Mouse (Mus musculus) forebrain, embryonic 13.5 days (tissue): Measurements from ENCODE around the gene Rps9. TPM values are rescaled to one million over a fixed set of nuclear protein-coding genes. Genes with fewer than 3 reads are reported as not detected.
"Not testable (repeated sequence)": the region's sequence is repeated elsewhere in the genome, so short reads cannot be mapped to it uniquely, and the experiment has no call there.

Experiments
- ATAC-seq: fragments of 200-750 bp; cut with Nextera tagmentation; 2 replicates; pipeline ENCODE4 v1.8.0; 2017
- H3K27ac ChIP-seq: fragments of 300-500 bp; sonication (generic); 2 replicates; pipeline ENCODE4 v1.5.1; 2015; ENCODE audit warnings: inconsistent platforms, mild to moderate bottlenecking, moderate library complexity
- H3K27me3 ChIP-seq: fragments of 300-500 bp; sonication (generic); 2 replicates; pipeline ENCODE4 v1.6.1; 2015; ENCODE audit warnings: mild to moderate bottlenecking, inconsistent platforms
- H3K36me3 ChIP-seq: fragments of 300-500 bp; sonication (generic); 2 replicates; pipeline ENCODE4 v1.6.1; 2015; ENCODE audit warnings: mild to moderate bottlenecking, inconsistent platforms; ENCODE audit not compliant: poor library complexity, severe bottlenecking
- H3K4me1 ChIP-seq: fragments of 300-500 bp; sonication (generic); 2 replicates; pipeline ENCODE4 v1.6.1; 2015; ENCODE audit warnings: inconsistent platforms
- H3K4me2 ChIP-seq: fragments of 300-500 bp; sonication (generic); 2 replicates; pipeline ENCODE4 v1.6.1; 2015; ENCODE audit warnings: inconsistent platforms, mild to moderate bottlenecking, moderate library complexity
- H3K4me3 ChIP-seq: fragments of 300-500 bp; sonication (generic); 2 replicates; pipeline ENCODE4 v1.5.1; 2015; ENCODE audit warnings: mild to moderate bottlenecking, inconsistent platforms
- H3K9ac ChIP-seq: fragments of 300-500 bp; sonication (generic); 2 replicates; pipeline ENCODE4 v1.6.1; 2015; ENCODE audit warnings: mild to moderate bottlenecking, inconsistent platforms
- H3K9me3 ChIP-seq: fragments of 300-500 bp; sonication (generic); replicated peaks from 2 replicates; pipeline ENCODE4 v1.6.1; 2016; ENCODE audit warnings: inconsistent platforms
- WGBS: fragments of 180-500 bp; shearing (Covaris S2); methylation state at CpG from one replicate; pipeline ENCODE4 v1.1.7; 2015; 5-methylcytosine and 5-hydroxymethylcytosine counted together
- polyA plus RNA-seq: library from polyadenylated mRNA; unstranded; fragments of >200 nt; fragmentation: Nextera tagmentation; extraction: Ambion mirVana; gene quantifications from 2 replicates; pipeline ENCODE4 v1.2.1, GENCODE M21; 2015

Rps9 gene
- polyA plus RNA-seq, 1 experiment from 2014 or later, result 1,336 TPM

DNA sequence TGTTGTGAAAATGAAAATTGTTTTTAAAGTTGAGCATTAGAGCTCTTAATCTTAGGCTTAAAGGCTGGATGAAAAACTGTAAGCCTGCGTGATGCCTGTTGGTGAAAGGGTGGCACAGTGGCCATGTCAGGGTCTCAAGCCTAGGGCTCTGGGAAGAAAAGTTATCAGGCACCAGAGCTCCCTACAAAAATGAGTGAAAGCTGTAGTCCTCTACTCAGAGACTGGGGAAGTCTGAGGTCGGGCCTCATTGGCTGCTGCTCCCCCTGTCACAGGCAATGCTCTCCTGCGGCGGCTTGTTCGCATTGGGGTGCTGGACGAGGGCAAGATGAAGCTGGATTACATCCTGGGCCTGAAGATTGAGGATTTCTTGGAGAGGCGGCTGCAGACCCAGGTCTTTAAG, 1.7 kb downstream of the Rps9 start:
- ATAC-seq, H3K9me3 ChIP-seq, H3K27me3 ChIP-seq: not testable (repeated sequence)
- H3K9ac ChIP-seq, result peak overlapping the region; percentile 91
- H3K4me3 ChIP-seq, result peak overlapping the region; percentile 87
- H3K36me3 ChIP-seq, result peaks cover 40% of the 10 kb centered on the region
- WGBS, result 2% methylated on average over 7 of the region's 7 CpGs
- H3K4me1 ChIP-seq, result peaks cover 22% of the 10 kb centered on the region
- 0 out of 2 replicates have a peak overlapping the region, but pooled peaks have one; percentile 25 for H3K27ac ChIP-seq
- peak overlapping the region; percentile 96 for H3K4me2 ChIP-seq

DNA sequence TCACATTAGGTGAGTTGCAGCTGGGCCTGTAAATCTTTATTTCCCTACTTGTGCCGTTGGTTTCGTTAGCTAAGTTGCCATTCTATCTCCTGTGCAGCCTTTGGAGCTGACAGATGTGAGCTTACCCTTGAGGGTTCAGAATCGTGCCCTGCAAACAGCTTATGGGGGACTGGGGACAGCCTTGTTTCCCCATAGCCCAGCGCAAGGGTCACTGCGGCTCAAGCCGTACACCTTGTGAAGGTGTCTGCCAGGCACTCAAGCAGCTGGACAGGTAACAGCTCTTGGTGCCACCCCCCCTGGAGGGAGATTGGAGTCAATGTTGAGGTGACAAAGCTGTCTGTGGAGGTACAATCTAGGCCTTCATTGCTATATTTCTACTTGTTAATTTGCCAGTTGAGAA, 2.1 kb downstream of the Rps9 start:
- peaks cover 36% of the 10 kb centered on the region for H3K36me3 ChIP-seq
- H3K27ac ChIP-seq, result no peak overlapping the region
- H3K9me3 ChIP-seq, result no peaks in the 10 kb centered on the region
- peak overlapping the region; percentile 87 for H3K4me3 ChIP-seq
- H3K4me2 ChIP-seq, result peak overlapping the region; percentile 96
- 42% methylated on average over 6 of the region's 6 CpGs for WGBS
- ATAC-seq, result no peak
- H3K27me3 ChIP-seq, result no peaks in the 10 kb centered on the region
- peaks cover 22% of the 10 kb centered on the region for H3K4me1 ChIP-seq
- peak overlapping the region; percentile 91 for H3K9ac ChIP-seq

DNA sequence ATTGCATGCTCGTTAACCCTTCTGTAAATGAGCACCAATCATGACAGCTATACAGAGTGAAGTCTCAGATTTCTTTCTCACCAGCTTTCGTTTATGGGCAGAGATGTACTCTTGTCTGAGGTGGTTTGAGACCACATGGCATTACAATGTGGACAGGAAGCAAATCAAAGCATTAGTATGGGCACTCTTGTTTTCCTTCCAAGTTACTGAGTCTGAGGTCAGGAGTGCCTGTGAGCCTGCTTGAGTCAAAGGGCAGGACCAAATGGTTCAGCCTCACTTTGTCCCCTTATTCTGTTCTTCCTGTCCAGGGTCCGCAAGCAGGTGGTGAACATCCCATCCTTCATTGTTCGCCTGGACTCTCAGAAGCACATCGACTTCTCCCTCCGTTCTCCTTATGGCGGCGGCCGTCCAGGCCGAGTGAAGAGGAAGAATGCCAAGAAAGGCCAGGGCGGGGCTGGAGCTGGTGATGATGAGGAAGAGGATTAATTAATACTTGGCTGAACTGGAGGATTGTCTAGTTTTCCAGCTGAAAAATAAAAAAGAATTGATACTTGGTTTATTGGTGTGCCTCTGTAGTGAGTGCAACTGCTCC, 2.6 kb downstream of the Rps9 start:
- no peaks in the 10 kb centered on the region for H3K9me3 ChIP-seq
- peak overlapping the region; percentile 96 for H3K4me2 ChIP-seq
- H3K9ac ChIP-seq, result peak overlapping the region; percentile 91
- H3K27ac ChIP-seq, result no peak overlapping the region; the same call in 1 of the 2 replicates
- H3K4me1 ChIP-seq, result peaks cover 22% of the 10 kb centered on the region
- ATAC-seq, result no peak
- H3K36me3 ChIP-seq, result peaks cover 31% of the 10 kb centered on the region
- no peaks in the 10 kb centered on the region for H3K27me3 ChIP-seq
- 45% methylated on average over 11 of the region's 11 CpGs for WGBS
- peak overlapping the region; percentile 87 for H3K4me3 ChIP-seq

DNA sequence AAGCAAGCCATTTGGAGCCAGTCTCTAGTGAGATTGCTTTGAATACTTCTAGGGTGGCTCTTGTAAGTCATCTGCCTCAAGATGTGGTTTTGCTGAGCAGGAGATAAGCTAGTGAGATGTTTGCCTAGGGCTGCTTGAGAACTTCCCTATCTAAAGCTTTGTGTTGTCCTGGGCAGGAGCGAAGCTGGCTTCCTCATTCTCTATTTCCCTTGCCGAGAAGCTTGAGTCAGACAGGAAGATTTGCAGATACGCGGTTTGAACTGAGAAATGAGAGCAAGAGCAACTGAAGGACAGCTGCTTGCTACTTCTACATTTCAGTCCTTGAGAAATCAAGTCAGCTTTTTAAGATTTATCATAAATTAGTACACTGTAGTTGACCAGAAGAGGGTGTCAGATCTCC, 3.2 kb downstream of the Rps9 start:
- peaks cover 29% of the 10 kb centered on the region for H3K36me3 ChIP-seq
- peak overlapping the region; percentile 96 for H3K4me2 ChIP-seq
- H3K9ac ChIP-seq, result no peak overlapping the region; the same call in 1 of the 2 replicates
- H3K9me3 ChIP-seq, result no peaks in the 10 kb centered on the region
- no peak for ATAC-seq
- H3K4me3 ChIP-seq, result peak overlapping the region; percentile 87; the same call in 1 of the 2 replicates
- no peaks in the 10 kb centered on the region for H3K27me3 ChIP-seq
- H3K4me1 ChIP-seq, result peaks cover 22% of the 10 kb centered on the region
- WGBS, result 73% methylated on average over 4 of the region's 4 CpGs
- no peak overlapping the region for H3K27ac ChIP-seq

DNA sequence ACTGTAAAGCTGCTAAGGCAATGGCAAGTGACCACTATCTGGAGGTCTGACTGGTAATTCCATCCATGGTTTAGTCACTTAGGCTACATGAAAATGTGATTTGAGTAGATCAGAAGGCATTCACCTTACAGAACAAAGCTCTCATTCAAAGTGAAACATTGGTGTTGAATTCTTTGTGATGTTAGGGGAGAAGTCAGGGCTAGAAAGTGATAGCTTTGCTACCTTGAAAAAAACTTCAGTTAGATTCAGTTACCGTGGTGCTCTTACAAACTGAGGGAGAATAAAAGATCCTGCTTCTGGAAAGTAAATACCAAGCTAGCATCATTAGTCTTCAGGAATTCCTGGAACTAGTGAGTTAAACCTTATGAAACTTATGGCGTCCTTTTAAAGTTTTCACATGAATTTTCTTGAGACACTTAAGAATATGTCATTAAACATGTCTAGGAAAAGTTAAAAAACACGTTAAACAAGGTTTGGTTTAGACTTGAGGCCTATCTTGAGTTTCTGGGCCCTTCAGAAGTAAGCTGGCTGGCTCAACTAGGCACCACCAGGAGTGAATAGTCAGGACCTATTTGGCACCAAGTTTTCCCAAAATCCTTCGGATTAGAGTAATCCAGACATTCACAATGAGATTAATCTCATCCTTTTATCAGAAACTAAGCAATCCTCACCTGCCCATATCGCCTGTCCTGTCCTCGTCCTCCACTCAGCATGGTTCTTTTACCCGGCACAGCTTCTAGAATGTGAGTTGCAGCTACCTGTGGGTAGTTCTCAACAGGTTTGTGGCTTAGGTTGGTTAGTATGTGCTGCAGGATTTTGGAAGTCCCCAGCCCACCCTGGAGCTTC, 4.0 kb downstream of the Rps9 start:
- H3K36me3 ChIP-seq, result peaks cover 29% of the 10 kb centered on the region

DNA sequence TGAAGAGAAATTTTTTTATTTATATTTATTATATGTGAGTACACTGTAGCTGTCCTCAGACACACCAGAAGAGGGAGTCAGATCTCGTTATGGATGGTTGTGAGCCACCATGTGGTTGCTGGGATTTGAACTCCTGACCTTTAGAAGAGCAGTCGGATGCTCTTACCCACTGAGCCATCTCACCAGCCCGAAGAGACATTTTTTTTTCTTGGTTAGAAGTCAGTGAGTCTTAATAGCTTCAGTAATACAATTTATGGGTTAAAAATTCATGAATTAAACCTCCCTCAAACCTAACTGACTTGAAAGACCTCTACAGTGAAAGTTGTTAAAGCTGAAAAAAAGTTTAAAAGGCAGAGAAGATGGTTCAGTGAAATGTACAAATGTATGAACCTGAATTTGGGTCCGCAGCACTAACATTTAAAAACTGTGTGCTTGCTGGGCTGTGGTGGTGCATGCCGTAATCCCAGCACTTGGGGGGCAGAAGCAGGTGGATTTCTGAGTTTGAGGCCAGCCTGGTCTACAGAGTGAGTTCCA, 4.7 kb downstream of the Rps9 start:
- not testable (repeated sequence) for H3K4me3 ChIP-seq, H3K27me3 ChIP-seq, H3K4me2 ChIP-seq, ATAC-seq, H3K9ac ChIP-seq, H3K9me3 ChIP-seq, H3K27ac ChIP-seq
- Histone ChIP-seq H3K4me1 (peaks cover 22% of the 10 kb centered on the region), H3K36me3 (peaks cover 29% of the 10 kb centered on the region)
- 43% methylated on average over 5 of the region's 5 CpGs for WGBS

More for the DNA sequence above, 4.0 kb downstream of the Rps9 start:
- no peak overlapping the region for H3K4me3 ChIP-seq
- whole genome bisulfite sequencing, result 23% methylated on average over 7 of the region's 7 CpGs
- no peak overlapping the region for H3K9ac ChIP-seq
- H3K9me3 ChIP-seq, result no peaks in the 10 kb centered on the region
- peaks cover 22% of the 10 kb centered on the region for H3K4me1 ChIP-seq
- no peak overlapping the region for H3K4me2 ChIP-seq
- no peak overlapping the region for H3K27ac ChIP-seq
- no peak for ATAC-seq
- no peaks in the 10 kb centered on the region for H3K27me3 ChIP-seq

DNA sequence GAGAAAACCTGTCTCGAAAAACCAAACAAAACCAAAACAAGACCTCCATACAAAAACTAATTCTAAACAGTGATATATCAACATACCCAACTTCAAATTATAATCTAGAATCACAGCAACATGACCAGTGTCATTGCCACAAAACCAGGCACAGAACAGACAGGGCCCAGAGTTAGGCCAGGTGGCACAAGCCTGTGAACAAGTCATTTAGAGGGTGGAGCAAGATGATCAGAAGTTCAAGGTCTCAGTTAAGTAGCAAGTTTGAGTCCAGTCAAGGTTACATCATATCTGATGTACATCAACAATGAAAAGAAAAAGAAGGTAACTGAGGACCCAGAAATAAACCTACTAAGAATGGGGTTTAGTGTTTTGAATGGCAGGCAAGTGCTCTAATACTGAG, 5.2 kb downstream of the Rps9 start:
- no peak overlapping the region for H3K9ac ChIP-seq
- H3K27ac ChIP-seq, result no peak overlapping the region
- H3K4me2 ChIP-seq, result no peak overlapping the region
- WGBS, result 87% methylated on average over 1 of the region's 1 CpGs
- no peak overlapping the region for H3K4me3 ChIP-seq
- peaks cover 29% of the 10 kb centered on the region for H3K36me3 ChIP-seq
- no peak for ATAC-seq
- H3K9me3 ChIP-seq, result no peaks in the 10 kb centered on the region
- peaks cover 22% of the 10 kb centered on the region for H3K4me1 ChIP-seq
- H3K27me3 ChIP-seq, result no peaks in the 10 kb centered on the region

DNA sequence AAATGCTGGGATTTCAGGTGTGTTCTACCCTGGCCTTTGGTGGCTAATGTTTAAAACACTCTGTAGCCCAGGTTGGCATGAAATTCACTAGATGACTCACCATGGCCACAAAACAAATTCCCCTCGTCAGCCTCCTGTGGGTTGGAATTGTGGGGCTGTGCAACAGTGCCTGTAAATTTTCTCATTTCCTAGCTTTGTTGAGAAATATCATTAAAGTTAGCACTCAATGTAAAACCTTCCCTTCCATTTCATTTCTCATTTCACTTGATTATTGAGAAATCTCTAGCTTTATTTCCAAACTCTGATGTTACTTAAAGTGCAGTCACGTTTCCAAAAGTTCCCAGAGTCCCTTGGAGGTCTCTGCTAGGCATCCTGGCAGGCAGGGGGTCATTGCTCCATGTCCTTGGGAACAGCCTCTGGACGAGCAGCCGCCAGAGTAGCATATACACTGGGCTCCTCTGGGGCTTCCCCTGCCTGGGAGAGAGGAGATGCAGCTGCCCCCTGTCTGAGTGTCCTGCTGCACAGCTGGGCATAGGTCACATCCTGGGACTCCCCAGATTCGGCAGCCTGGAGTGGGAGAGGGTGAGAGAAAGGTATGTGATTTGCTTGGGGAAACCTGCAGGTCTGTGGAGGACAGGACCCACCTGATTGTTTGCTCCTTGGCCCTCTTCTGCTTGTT, 8.6 kb downstream of the Rps9 start:
- H3K4me2 ChIP-seq, result no peak overlapping the region
- H3K9ac ChIP-seq, result no peak overlapping the region
- peaks cover 8% of the 10 kb centered on the region for H3K36me3 ChIP-seq
- no peak overlapping the region for H3K27ac ChIP-seq
- H3K27me3 ChIP-seq, result no peaks in the 10 kb centered on the region
- ATAC-seq, result no peak
- no peak overlapping the region for H3K4me3 ChIP-seq
- WGBS, result 49% methylated on average over 5 of the region's 5 CpGs
- H3K4me1 ChIP-seq, result no peaks in the 10 kb centered on the region
- no peaks in the 10 kb centered on the region for H3K9me3 ChIP-seq

DNA sequence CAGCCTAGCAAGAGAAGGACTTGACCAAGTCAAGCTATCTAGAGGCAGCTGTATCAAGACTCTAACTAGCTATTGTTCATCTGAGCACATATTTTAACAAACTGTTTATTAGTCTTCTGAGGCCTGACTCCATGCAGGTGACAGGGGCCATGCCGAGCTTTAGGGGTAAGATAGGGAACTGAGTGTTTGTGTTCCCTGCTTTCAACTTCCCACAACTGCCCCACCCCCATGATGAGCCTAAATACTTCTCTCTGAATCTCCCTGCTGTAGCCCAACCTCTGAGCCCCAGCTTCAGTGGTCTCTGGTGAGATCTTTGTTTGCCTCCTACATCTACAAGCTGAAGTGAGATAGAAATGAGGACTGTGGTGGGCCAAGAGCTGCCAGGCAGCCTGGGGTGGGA, 11.5 kb downstream of the Rps9 start:
- no peaks in the 10 kb centered on the region for H3K4me1 ChIP-seq
- no peak overlapping the region for H3K9ac ChIP-seq
- H3K36me3 ChIP-seq, result no peaks in the 10 kb centered on the region
- 61% methylated on average over 1 of the region's 1 CpGs for WGBS
- no peak overlapping the region for H3K4me3 ChIP-seq
- no peak overlapping the region for H3K27ac ChIP-seq
- H3K9me3 ChIP-seq, result no peaks in the 10 kb centered on the region
- ATAC-seq, result no peak
- no peak overlapping the region for H3K4me2 ChIP-seq
- H3K27me3 ChIP-seq, result no peaks in the 10 kb centered on the region

DNA sequence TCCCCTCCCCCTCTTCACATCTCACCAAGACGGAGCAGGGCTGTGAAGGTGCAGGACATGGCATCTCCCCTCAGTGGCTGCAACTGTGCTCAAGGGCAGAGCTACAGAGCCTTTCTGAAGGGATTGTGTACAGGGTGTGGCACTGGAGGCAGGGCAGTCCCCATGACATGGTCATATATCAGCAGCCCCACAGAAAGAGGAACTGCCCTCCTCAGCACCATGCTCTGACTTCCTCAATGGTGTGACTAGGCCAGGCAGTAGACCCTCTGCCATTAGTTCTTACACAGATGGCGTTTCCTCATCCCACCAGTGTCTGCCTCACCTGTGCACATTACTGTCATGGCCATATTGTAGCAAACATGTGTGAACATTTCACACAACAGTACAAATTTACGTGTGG, 16.5 kb downstream of the Rps9 start, which contains the start of gene Pirb:
TSS of gene Pirb (minus strand) at position 124 of the 400 bp plus-strand sequence.
- not testable (repeated sequence) for H3K9me3 ChIP-seq, H3K4me2 ChIP-seq, H3K4me3 ChIP-seq, ATAC-seq, H3K27me3 ChIP-seq, H3K4me1 ChIP-seq, H3K36me3 ChIP-seq, H3K9ac ChIP-seq, H3K27ac ChIP-seq
- 82% methylated on average over 1 of the region's 3 CpGs for WGBS

DNA sequence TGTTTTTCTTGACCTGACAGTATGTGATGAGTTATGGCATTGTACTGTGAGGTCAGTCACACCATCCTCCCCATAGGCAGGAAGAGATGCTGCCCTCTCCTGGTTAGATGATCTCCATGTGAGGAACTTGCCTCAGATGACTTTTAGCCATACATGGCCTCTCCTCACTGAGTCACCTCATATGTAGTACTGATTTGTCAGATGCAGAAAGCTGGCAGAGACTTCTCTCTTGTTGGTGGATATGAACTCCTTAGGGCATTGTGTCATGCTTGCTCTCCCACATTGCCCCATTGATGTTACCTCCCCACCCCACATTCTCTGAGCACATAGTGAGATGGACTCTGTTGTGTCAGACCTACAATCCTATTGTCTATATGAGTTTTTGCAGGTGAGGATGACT, 21.7 kb downstream of the Rps9 start:
- ATAC-seq, H3K27ac ChIP-seq, H3K4me1 ChIP-seq, H3K9me3 ChIP-seq, H3K36me3 ChIP-seq, H3K4me2 ChIP-seq, H3K4me3 ChIP-seq, H3K27me3 ChIP-seq, H3K9ac ChIP-seq: not testable (repeated sequence)

DNA sequence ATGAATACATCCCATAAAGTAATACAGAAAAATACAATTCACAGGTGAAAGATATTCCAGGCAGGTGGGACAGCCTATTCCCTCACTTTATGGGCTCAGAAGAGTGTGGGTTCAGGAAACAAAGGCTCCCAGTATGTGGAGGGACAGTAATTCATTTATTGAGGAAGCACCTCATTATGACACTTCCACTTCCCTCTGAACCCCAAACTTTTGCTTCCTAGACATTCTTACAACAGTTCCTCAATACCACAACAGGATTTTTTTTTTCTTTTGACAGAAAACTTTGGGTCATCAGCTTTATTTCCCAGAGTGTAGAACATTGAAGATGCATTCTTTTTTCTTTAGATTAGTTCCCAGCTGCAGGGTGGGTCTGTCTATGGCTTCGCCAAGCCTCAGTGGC, 28.9 kb downstream of the Rps9 start:
- not testable (repeated sequence) for H3K4me3 ChIP-seq, H3K9ac ChIP-seq, H3K27me3 ChIP-seq, H3K4me2 ChIP-seq, H3K9me3 ChIP-seq, ATAC-seq, H3K4me1 ChIP-seq, H3K27ac ChIP-seq, H3K36me3 ChIP-seq
- WGBS, result no CpG with 5 or more reads among the region's 1 CpGs
